Mouse (Mus musculus) liver, embryonic 14.5 days (tissue): ENCODE results near the gene Zfp36l1.
A peak's percentile ranks its signal among the peaks of the same experiment; 100 is the strongest.

Experiments used
- CTCF ChIP-seq: IDR thresholded peaks from 2 replicates; pipeline ENCODE4 v1.5.1; 2016; ENCODE audit warnings: antibody characterized with exemption, low read depth, control low read depth
- EP300 ChIP-seq: IDR thresholded peaks from 2 replicates; pipeline ENCODE4 v1.6.1; 2016; ENCODE audit warnings: antibody characterized with exemption, low read depth

DNA sequence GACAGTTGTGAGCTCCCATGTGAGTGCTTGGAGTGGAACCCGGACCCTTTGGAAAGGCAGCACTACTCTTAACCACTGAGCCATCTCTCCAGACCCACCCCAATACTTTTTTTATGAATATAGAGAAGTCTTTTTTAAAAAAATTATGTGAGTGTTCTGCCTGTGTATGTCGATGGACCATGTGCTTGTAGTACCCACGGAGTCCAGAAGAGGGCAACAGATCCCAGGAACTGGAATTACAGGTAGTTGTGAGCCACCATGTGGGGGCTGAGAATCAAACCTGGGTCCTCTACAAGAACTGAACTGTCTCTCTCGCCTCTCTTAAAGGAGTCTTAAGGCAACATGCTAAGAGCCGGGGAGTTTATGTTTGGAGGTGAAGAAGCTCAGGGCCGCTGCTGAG is 39.0 kb upstream of the Zfp36l1 start:
- peak; percentile 60 for TF ChIP-seq CTCF
- TF ChIP-seq EP300, result no peak
